Mouse (Mus musculus): ENCODE results near the gene C1galt1.

C1galt1 gene

GRCm38 (mm10) chr6:7858586-7858985 lies 13.9 kb downstream of the C1galt1 start:
- no peak for DNase-seq (ENCODE audit: low read depth, low spot score)

GRCm38 (mm10) chr6:7859161-7859560 lies 14.5 kb downstream of the C1galt1 start:
- DNase-seq (ENCODE audit: low read depth, low spot score) = no peak

GRCm38 (mm10) chr6:7861033-7861432 lies 16.4 kb downstream of the C1galt1 start:
- DNase-seq (ENCODE audit: low read depth, low spot score) = no peak

- no peak for DNase-seq (ENCODE audit: low read depth, low spot score)
Observed at GRCm38 (mm10) chr6:7863354-7863753, 18.7 kb downstream of the C1galt1 start.

GRCm38 (mm10) chr6:7876836-7877235 lies 32.2 kb downstream of the C1galt1 start:
- no peak for DNase-seq (ENCODE audit: low read depth, low spot score)

GRCm38 (mm10) chr6:7881595-7882128 lies 37.0 kb downstream of the C1galt1 start:
- no peak for DNase-seq (ENCODE audit: low read depth, low spot score)

- no peak for DNase-seq (ENCODE audit: low read depth, low spot score)
Observed at GRCm38 (mm10) chr6:7882520-7882919, 37.9 kb downstream of the C1galt1 start.

- no peak for DNase-seq (ENCODE audit: low read depth, low spot score)
Observed at GRCm38 (mm10) chr6:7885994-7886684, 41.5 kb downstream of the C1galt1 start.

- no peak for DNase-seq (ENCODE audit: low read depth, low spot score)
Observed at GRCm38 (mm10) chr6:7886685-7887004, 42.0 kb downstream of the C1galt1 start.

GRCm38 (mm10) chr6:7896339-7896738 lies 51.7 kb downstream of the C1galt1 start:
- no peak for DNase-seq (ENCODE audit: low read depth, low spot score)

- no peak for DNase-seq (ENCODE audit: low read depth, low spot score)
Observed at GRCm38 (mm10) chr6:7912015-7912414, 67.4 kb downstream of the C1galt1 start.
